Mouse (Mus musculus) retina, embryonic 14.5 days (tissue): ENCODE measurements around the gene Sox12.
A peak's percentile ranks its signal among the peaks of the same experiment; 100 is the strongest.

Experiments
- DNase-seq: peaks from one replicate; pipeline ENCODE4 v3.0.0-alpha.2; 2015; ENCODE audit warnings: low spot score

The Sox12 gene

DNA sequence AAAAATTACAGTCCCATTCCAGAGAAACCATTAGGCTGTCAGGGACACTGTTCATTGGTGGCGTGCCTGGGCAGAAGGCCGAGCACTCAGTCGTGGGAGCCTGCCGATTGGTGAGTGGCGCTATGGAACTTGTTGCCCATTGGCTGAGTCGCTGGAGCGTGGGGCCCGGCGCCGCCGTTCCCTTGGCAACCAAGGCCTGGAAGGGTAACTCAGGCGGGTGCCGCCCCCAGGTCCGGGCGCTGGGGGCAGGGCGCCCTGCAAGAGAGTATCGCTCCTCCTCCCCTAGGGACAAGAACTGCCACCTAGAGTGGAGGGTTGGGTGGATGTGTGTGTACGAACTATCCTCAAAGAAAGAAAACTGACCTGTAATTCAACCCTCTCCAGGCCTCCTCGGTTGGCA lies 8.3 kb upstream of the Sox12 start:
- peak; percentile 97 for DNase-seq

DNA sequence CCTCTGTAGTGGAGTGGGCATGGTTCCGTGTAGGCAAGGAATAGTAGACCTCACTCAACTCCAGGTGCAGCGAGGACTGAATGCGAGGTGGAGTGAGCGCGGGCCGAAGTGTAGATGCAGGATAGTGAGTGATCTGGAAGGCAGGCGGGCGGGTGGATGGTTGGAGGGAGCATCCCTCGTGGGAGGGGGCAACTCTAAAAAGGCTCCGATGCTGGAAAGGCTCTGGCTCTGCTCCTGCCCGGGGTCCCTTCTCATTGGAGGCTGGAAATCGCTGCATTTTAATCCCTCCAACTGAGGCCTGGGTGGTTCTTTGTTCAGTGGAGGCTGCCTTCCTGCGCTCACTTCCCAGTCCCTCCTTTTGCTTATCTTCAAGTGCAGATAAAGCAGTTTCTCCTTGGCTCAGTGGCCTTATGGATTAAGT lies 1.3 kb upstream of the Sox12 start:
- DNase-seq: no peak

DNA sequence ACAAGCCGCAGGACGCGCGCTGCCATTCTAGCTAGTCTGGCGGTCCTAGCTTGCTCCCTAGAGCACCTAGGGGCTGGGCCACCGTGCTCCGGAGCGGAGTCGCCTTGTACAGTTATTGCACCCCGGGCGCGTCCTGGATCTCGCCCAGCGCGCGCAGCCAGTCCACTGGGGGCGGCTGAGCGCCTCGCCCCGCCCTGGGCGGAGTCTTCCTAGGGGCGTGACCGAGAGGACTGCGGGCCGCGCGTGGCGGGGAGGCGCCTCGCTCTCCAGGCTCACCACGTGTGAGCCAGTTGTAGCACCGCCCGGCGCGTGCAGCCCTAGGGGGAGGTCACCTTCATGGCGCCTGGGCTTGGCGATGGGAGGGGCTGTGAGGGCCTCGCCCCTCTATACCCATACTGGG lies 828 bp upstream of the Sox12 start:
- peak; percentile 96 for DNase-seq

DNA sequence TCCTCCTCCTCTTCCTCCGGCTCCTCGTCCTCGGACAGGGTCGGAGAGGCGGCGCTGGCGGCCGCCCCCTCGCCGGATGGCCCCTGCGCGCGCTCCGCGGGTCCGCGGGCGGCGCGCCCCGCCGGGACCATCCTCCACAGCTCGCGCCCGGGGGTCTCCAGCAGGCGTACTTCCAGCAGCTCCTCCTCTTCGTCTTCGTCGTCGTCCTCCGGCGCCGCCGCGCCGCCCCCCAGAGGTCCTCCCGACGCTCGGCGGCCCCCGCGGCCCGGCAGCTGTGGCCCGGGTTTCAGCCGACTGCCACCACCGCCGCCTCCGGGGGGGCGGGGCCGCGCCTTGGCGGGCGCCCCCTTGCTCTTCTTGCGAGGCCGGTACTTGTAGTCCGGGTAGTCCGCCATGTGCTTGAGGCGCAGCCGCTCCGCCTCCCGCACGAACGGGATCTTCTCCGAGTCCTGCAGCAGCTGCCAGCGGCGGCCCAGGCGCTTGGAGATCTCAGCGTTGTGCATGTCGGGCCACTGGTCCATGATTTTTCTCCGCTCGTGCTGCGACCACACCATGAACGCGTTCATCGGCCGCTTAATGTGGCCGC lies 766 bp downstream of the Sox12 start:
- peak; percentile 76 for DNase-seq

DNA sequence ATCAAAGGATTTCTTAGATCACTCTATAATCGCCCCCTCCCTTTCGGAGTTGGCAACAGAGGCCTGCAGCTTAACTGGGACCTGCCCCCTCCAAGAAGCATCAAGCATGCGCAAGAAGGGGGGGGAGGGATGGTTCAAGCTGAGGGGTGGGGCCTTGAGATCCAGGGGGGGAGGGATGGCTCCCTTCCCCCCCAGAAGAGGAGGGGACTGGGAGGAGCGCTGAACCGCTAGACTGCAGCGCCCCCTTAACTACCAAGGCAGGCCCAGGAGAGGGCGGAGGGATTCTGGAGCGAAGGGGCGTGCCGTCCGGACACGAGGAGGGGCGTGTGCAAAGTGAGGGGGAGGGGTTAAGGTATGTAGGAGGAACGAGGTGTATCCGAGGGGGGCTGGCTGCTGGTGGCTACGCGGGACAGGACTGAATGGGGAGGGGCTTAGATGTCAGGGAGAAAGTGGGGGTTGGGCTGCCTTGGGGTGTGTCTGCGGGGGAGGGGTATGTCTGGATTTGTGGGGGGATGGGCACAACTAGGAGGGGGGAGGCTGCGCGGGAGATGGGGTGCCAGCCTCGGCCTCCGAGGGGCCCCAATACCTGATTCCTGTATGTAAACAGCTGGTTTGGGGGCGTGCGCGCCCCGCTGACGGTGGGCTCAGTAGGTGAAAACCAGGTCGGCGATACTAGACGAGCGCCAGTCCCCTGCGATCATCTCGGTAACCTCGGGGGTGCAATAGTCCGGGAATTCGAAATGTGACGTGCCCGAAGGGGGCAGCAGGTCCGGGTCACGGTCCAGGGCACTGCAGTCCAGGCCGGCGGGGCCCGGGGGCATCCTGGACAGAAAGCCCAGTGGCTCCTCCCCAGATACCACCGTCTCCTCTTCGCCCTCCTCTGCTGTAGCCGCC lies 1.5 kb downstream of the Sox12 start:
- peak; percentile 94 for DNase-seq

DNA sequence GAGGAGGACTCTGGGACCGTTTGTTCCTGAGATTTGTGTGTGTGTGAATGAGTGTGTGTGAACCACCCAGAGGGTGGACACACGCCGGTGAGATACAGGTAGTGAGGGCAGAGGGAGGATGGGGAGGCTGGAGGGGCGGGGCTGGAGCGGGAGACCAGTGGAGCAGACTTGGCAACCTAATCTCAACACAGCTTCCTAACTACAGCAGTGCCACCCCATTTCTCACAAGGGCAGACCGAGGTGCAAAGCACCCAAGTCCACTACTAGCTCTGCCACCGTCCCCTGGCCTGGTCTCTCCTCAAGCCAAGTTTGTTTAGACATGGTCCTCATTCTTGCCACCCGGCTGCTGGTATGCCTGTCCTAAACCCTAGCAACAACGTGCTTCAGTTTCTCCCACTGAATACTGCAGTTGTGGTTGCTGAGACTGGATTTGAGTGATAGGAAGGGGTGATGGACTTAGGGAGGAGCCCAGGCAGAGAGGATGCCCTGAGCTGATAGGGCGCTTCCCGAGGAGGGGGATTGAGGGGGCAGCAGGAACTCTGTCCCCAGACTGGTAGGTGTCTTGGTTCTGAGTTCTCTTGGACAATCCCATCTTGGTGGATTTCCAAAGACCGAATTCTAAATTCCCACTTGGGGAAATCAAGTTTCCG lies 2.5 kb downstream of the Sox12 start:
- DNase-seq: no peak

DNA sequence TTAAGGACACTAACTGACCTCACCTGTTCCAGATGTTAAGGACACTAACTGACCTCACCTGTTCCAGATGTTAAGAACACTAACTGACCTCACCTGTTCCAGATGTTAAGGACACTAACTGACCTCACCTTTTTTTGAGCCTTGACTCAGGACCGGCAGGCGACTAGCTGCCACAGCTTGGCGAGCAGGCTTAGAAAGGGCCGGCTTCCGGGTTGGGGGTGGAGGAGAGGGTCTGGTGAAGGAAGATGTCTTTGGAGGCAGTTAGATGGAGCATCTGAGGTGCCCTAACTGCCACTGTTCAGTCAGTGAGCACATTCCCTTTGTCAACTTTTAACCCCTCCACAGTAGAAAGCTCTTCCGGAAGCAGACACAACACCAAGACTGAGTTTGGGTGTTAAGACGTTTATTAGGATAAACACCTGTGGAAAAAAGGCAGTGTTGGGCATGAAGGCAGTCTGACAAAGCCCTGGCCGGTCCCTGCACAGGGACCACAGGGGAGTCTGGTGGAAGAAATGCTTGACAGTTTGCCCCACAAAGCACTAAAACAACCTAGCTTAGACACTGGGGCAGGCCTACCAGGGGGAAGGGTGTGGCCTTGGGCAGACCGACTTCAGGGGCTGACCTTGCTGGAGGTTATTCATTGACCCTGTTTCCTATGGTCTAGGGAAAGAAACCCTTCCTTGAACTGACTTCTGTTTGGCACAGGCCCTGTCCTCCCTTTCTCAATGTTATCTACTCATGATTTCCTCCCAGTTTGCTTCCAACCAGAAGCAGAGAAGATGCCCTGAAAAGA lies 4.4 kb downstream of the Sox12 start:
- DNase-seq: no peak

DNA sequence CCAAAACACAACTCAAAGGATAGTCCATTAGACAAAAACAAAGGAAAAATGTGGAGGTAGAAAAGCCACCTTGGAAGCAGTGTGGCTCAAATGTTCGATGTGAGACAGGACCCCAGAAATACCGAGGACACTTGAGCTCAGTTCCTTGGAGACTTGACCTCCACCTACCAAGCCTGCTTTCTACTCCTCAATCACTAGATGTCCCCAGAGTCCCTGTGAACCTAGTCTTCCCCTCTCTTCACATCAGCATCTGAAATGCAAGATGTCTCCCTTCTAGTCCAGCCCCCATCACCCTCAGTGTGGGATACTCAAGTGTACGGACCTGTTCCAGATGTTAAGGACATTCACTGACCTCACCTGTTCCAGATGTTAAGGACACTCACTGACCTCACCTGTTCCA lies 5.1 kb downstream of the Sox12 start:
- peak; percentile 86 for DNase-seq

DNA sequence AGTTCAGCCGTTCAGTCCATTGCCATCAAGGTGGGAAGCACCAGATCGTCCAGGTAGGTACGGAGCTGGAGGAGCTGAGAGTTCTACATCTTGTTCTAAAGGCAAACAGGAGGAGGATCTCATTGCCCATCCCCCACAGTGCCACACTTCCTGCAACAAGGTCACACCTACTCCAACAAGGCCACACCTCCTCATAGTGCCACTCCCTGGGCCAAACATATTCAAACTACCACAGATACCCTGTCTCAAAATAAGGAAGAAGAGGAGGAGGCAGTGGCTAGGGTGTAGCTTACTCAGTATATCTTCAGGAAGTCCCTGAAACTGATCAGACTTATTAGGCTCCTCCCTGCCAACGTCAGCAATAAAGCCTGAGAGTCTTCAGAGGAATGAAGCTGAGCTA lies 13.7 kb downstream of the Sox12 start:
- no peak for DNase-seq

DNA sequence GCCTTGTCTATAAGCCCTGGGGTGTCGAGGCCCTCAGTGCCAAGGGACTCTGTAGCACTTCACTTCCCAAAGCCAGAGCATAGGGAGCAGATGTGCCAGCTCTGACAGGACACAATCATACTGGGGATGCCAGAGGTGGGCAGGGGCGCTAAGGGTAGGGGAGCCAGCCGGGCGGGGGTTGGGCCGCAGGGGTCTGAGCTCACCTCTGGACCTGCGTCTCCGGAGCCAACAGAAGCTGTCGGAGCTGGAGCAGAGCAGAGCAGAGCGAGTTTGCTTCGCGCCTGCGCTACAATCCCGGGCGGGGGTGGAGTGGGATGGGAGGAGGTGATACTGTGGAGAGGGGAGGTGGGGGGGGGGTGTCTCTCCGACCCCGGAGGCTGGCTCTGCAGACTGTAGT lies 21.5 kb downstream of the Sox12 start, which contains the start of gene Nrsn2:
TSS of gene Nrsn2 (minus strand) at position 294 of the 397 bp plus-strand sequence.
- DNase-seq: peak; percentile 55

DNA sequence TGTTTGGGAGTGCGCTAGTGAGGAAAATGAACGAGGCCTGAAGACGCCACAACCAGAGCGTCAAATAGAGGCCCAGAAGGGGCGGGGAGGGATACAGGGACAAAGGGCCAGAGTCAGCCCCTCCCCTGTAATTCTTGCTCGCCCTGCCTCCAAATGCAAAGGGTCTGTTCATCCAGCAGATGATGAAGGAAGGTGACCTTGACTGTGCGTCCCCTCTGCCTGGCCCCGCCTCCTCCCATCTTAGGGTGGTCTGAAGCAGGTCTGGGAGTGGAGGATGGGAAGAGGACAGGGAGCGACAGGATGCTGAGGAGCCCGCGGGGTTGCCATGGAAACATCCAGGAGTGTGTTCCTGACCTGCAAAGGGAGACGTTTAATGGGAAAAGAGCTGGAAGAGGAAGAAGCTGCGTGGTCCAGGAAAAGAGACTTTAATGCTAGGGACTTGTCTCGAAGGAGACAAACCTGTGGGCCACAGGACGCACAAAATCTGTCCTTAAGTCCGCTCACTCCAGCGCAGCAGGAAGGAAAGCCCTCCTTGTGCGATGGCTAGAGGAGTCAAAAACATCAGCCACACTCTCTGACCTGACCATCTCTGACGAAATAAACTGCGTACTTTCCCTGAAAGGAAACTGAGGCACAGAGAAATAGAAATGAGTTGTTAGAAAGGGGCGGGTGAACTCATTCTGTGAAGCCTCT lies 22.1 kb downstream of the Sox12 start:
- DNase-seq: peak; percentile 80

DNA sequence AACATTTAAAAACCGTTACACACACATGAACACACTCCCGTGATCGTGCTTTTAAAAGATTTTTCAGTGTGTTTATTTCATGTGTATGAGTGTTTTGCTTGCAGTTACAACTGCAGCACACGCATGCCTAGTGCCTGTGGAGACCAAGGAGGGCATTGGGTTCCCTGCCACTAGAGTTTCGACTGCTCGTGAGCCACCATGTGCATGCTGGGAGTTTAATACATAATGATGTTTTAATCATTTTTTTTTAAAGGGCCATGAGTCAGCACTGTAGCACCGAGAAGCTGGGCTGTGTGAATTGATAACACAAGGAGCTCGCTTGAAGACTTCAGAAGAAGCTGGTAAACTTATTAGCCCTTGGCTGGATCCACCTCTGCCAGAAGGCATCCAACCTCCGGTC lies 24.3 kb downstream of the Sox12 start:
- DNase-seq: no peak

DNA sequence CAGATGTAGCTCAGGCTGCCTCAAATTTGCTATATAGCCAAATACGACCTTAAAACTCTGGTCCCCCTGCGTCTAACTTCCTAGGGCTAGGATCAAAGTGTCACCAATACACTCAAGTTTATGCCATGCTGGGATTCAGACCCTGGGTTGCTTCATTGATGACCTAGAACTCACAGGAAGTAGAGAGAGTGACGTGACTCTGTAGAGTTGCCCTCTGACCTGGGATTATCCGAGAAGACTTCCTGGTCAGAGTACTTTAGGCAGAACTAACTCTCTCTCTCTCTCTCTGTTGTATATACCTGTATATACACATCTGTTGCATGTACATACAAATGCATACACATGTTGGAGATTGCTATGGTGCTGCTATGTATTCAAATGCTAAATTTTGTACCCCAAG lies 25.2 kb downstream of the Sox12 start:
- DNase-seq: no peak

DNA sequence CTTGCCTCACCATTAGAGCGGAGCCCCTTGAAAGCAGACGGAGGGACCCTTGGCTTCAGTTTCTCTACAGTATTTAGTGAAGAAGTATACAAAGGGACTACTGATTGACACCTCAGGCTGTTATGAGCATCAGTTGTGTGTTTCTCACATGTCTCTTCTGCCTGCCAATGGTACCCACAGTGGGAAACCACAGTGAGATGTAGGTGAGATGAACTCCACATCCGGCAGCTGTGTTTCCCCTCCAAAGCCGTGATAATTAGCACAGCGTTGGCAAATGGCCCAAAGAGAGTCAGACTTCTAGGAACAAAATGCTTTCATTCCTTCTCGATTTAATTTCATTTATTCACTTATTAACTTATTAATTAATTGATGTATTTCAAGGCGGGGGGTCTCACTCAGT lies 25.8 kb downstream of the Sox12 start:
- DNase-seq: no peak

DNA sequence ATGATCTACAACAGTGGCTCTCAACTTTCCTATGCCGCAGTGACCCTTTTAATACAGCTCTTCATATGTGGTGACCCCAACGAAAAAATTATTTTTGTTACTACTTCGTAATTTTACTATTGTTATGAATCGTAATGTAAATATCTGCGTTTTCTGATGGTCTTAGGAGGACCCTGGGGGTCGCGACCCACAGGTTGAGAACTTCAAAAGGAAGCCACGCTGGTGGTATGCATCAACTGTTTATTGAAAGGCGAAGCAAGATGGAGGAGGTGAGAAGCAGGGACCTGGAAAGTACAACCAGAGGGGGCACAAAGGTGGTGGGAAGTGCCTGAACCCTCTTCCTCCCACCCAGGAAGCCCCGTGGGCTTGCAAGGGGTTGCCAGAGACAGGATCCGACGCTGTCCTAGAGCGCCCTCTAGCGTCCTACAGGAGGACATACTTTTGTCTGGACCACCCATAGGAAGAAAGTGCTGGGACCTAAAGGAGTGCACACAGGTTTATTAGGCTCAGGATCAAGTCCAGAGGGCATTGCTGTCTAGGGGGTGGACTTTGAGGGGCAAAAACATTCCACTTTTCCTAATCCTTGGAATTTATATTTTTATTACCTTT lies 29.2 kb downstream of the Sox12 start:
- peak; percentile 86 for DNase-seq

DNA sequence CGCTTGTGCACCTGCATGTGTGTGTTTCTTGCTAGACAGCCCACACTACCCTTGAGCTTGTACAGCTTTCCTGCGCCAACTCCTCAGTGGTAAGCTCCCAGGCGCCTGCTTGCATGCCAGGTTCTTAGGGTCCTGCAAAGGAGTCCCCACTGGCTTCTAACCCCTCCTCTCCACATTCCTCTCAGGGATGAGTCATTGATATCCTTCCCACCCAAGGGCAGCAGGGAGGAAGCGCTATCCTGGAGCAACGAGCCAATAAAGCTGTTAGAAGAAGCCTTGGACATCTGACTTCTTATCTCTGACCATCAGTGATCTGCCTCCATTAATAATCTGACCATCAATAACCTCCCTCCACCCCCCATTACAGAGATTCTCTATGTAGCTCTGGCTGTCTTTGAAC lies 29.9 kb downstream of the Sox12 start:
- DNase-seq: no peak

DNA sequence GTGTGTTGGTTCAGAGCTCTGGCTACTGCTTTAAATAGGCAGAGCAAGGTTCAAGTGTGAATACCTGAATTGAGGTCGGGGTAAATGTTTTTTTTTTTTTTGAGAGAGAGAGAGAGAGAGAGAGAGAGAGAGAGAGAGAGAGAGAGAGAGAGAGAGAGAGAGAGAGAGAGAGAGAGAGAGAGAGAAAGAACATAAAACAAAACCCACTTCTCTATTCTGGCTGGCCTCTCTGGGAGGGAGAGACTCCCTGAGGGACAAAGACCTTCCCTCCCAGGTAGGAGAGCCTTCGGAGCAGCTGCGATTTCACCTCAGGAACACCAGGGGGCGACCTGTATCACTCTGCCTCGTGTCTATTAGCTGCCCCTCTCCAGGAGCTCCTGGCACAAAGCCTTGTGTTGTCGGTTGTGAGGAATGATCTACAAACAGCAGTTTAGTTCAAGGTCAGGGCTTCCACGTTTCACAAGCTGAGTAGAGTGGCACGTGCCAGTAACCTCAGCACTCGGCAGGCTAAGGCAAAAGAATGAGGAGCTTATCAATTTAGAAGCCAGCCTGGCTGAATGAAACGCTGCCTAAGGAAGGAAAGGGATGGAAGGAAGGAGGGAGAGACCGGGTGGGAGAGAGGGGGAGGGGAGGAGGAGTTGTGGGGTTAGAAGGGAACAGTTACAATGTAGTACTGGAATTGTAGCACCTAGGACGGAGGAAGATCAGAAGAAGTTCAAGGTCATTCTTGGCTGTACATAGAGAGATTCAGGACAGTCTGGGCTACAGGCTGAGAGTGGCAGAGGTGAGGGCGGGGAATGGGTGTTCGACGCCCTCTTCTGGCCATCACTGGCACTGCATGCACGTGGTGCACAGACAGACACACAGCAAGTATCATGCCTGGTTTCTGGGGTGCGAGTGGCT lies 34.4 kb downstream of the Sox12 start:
- DNase-seq: peak; percentile 88

DNA sequence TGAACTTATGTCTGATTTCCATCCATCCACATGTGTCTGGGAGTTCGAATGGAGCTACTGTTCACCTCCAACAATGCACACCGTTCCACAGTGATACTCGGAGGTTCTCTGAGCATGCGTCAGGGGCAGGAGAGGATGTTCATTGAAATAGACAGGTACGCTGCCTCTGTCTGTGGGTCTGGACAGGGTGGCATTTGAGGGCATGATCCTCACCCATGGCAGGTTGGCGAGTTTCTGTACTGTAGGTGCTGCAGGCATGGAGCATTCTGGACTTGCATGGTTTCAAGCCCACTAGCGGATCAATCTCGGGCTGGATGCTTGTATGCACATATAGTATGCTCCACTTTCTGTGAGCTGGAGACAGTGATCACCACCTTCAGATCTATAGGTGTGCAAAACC lies 36.7 kb downstream of the Sox12 start:
- DNase-seq: no peak

DNA sequence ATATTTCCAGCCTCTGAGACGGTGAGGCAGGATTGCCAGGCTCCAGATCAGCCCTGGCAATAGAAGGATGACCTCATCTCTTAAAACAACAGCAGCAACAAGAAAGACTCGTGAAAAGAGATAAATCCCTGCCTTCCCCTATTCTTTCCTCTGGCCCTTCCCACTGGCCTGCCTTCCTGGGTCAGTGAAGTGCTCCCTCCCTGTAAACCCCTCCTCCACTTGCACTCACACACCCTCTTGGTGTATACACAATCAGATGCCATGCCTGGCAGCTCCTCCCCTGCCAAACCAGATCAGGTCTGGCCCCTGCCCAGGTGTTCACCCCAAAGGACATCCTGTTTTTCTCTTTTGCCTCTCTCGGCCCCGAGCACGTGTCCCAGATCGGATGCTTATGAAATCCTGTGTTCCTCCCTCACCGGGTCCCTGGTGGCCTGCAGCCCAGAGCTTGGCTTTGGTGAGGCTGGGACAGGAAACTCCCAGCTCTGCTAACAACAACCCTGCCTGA lies 37.5 kb downstream of the Sox12 start:
- no peak for DNase-seq

DNA sequence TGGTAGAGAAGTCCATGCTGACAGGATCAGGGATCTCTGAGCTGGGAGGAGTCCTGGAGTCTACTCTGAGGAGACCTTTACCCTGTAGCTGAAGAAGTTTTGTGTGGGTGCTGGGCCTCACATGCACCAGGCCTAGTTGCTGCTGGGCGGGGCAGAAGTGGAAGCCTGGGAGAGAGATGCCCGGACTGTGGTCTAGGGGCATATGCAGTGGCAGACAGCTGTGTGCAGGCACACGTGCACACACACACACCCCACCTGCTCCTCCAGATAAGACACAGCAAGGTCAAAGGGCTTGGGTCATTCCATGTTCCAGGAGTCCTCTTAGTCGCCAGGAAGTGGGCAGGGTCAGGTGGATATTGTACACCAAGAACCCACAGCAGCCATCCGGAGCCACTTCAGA lies 38.2 kb downstream of the Sox12 start:
- no peak for DNase-seq
